Comparison of ENCODE assay signal across 8 mouse cellular contexts in the genomic region with DNA sequence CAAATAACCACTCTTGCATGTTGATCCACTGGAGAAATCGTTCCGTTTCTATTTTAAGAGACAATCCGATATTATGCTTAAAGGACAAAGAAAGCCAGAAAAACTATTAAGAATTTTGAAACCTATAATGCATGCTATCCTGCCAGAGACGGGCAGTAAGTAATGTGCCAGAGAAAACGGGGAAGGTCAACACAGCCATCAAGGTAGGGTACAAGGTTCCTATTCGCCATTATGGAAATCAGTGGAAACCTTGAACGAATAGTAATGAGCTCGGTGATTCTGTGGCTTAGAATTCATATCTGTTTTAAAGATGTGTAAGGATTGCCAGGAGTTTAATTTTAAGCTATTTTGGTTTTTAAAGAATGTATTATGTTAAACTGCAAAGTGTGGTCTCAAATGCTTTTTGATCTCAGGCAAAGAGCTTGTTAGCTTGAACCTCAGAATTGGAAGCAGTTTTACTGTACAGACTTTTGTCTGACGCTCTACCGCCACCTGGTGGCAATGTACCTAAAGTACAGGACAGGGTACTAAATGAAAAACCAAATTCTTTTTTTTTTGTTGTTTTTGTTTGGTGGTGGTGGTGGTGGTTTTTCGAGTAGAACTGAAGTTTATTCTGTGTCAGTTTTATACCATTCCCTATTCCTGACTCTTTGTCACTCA.
DNase-seq lines count a peak whose midpoint lies in the region; ATAC-seq and TF ChIP-seq lines count a peak whose summit lies in the region.
"Had no signal": no experiment of that assay in that cellular context is flagged by ENCODE, and none has a peak within 500 bp of the region (broad histone marks: within the 10 kb centered on the region; RNA-seq: fewer than 3 reads in every experiment).

No protein-coding gene starts in this region.

- 62% methylated on average over 11 of the region's 11 CpGs for WGBS in thymus, adult 2 months
- WGBS in forebrain, embryonic 12.5 days: 56% methylated on average over 11 of the region's 11 CpGs
- WGBS in lung, adult 2 months: 55% methylated on average over 11 of the region's 11 CpGs

- no peaks in the 10 kb centered on the region for H3K4me1 ChIP-seq in thymus, adult 2 months (replicated peaks; ENCODE audit: control insufficient read depth, insufficient read depth, low read length)
- no peaks in the 10 kb centered on the region for H3K4me1 ChIP-seq in forebrain, embryonic 12.5 days
- H3K4me1 ChIP-seq in lung, adult 2 months (ENCODE audit: control insufficient read depth, insufficient read depth, low read length): no peaks in the 10 kb centered on the region
- H3K4me1 ChIP-seq: heart, embryonic 13.5 days had no signal

- peak; percentile 44 for DNase-seq in thymus, adult 2 months
- no peak for DNase-seq in thymus, adult 18-20 months
- DNase-seq in brain, embryonic 18.5 days (ENCODE audit: low read depth, low spot score): peak; percentile 59
- DNase-seq in induced T-regulatory cell, adult 2 months (ENCODE audit: low read depth): peak; percentile 56
- peak; percentile 19 for DNase-seq in lung, adult 2 months
- DNase-seq in retina, postnatal 7 days (ENCODE audit: low read depth, low spot score): peak; percentile 40

- H3K4me3 ChIP-seq in thymus, adult 2 months (ENCODE audit: control insufficient read depth, insufficient read depth, low read length): no peak overlapping the region
- no peak overlapping the region for H3K4me3 ChIP-seq in forebrain, embryonic 12.5 days (replicated peaks)
- no peak overlapping the region for H3K4me3 ChIP-seq in lung, adult 2 months (replicated peaks; ENCODE audit: extremely low read depth, low read depth, low read length)
- H3K4me3 ChIP-seq: heart, embryonic 13.5 days had no signal

- TF ChIP-seq POLR2A in thymus, adult 2 months (IDR thresholded peaks at IDR 0.05; ENCODE audit: control insufficient read depth, extremely low read depth, insufficient read depth, low read length, poor library complexity): no peak
- no peak for TF ChIP-seq POLR2A in lung, adult 2 months (IDR thresholded peaks at IDR 0.05; ENCODE audit: borderline replicate concordance, extremely low read depth, low read depth, low read length)

- H3K27me3 ChIP-seq in thymus, adult 2 months (ENCODE audit: control insufficient read depth, insufficient read depth, low read length): no peaks in the 10 kb centered on the region
- H3K27me3 ChIP-seq in forebrain, embryonic 12.5 days: no peaks in the 10 kb centered on the region
- H3K27me3 ChIP-seq: heart, embryonic 13.5 days had no signal

- no peak overlapping the region for H3K9ac ChIP-seq in forebrain, embryonic 12.5 days
- H3K9ac ChIP-seq: heart, embryonic 13.5 days had no signal

- TF ChIP-seq CTCF in thymus, adult 2 months (IDR thresholded peaks at IDR 0.05; ENCODE audit: borderline replicate concordance, control insufficient read depth, extremely low read depth, insufficient read depth, low read length, poor library complexity): no peak
- no peak; the same call in 1 of the 2 replicates for TF ChIP-seq CTCF in lung, adult 2 months (IDR thresholded peaks at IDR 0.05; ENCODE audit: insufficient read depth, low read length)

- no peaks in the 10 kb centered on the region for H3K9me3 ChIP-seq in forebrain, embryonic 12.5 days
- H3K9me3 ChIP-seq: heart, embryonic 13.5 days had no signal

- ATAC-seq in forebrain, embryonic 12.5 days (ENCODE audit: low FRiP score): peak; percentile 69; the same call in 1 of the 2 replicates

- no peak overlapping the region for H3K4me2 ChIP-seq in forebrain, embryonic 12.5 days
- H3K4me2 ChIP-seq: heart, embryonic 13.5 days had no signal

- no peak overlapping the region for H3K27ac ChIP-seq in thymus, adult 2 months (ENCODE audit: control insufficient read depth, insufficient read depth, low read length)
- H3K27ac ChIP-seq in forebrain, embryonic 12.5 days: no peak overlapping the region
- H3K27ac ChIP-seq: heart, embryonic 13.5 days had no signal

- H3K36me3 ChIP-seq in thymus, adult 2 months (ENCODE audit: control insufficient read depth, insufficient read depth, low read length): no peaks in the 10 kb centered on the region
- no peaks in the 10 kb centered on the region for H3K36me3 ChIP-seq in forebrain, embryonic 12.5 days (replicated peaks)
- H3K36me3 ChIP-seq: heart, embryonic 13.5 days had no signal

Comparison
In these comparisons a context has a peak if more than half of its experiments do, and no peak if none do; other contexts are left out.
1. DNase-seq: peak in thymus, adult 2 months (single experiment), brain, embryonic 18.5 days (single experiment), induced T-regulatory cell, adult 2 months (single experiment), lung, adult 2 months (single experiment) and retina, postnatal 7 days (single experiment); none in thymus, adult 18-20 months (0 of 2).